Mouse (Mus musculus) layer of hippocampus, postnatal 14 days (tissue): Measurements from ENCODE around the gene Ifna4. TPM values are rescaled to one million over a fixed set of nuclear protein-coding genes. Genes with fewer than 3 reads are reported as not detected.
A peak's percentile ranks its signal among the peaks of the same experiment; 100 is the strongest.
"Not testable (repeated sequence)": the region's sequence is repeated elsewhere in the genome, so short reads cannot be mapped to it uniquely, and the experiment has no call there.

ENCODE experiments used
- DNase-seq, 2 experiments: peaks; one replicate each; pipeline ENCODE4 v3.0.0; 2021 to 2022; ENCODE audit warnings: low spot score in 2 of 2, mixed read lengths in 1 of 2
- long read RNA-seq, 2 experiments: library from polyadenylated mRNA; stranded (forward); transcript quantifications; one replicate each; pipeline ENCODE4 v2.0.0; 2021
- total RNA-seq, 2 experiments: library from RNA; stranded (reverse); gene quantifications; 2 replicates each; pipeline ENCODE4 v1.2.3; 2021

Ifna4 gene
- total RNA-seq, result not detected
- long read RNA-seq, experiment 1, result 0 reads
- long read RNA-seq, experiment 2, result 0 reads

- DNase-seq, result no peak
Measured at GRCm38 (mm10) chr4:88841438-88841911, at the start of gene Ifna4. Gene Ifna4, plus strand, starts transcription at chr4:88841861.

DNA sequence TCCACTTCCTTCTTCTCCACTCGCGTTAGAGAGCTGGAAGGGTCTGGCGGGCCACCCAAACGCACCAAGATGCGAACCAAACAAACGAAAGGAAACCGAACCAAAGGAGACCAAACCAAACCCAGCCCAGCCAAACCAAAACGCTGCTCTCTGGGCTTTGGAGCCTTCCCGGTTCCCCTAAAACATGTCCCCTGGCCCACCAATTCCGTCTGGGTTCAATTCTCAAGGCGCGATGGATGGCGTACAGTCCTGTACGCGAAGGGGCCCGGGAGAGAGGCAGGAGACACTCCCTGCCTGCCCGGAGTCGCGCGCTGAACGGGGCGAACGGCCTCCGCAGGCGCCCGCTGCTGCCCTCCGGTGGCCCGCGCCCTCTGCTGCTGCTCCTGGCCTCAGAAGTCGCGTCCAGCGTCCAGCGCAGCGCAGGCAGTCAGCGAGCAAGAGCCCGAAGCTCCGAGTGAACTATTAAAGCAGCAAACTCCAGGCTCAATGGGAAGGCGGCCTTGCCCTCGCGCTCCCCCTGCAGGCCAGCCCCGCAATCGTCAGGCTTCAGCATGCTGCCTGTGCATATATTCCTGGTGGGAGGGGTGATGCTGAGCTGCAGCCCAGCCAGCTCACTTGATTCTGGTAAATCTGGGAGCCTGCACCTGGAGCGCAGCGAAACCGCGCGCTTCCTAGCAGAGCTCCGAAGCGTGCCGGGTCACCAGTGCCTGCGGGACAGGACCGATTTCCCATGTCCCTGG is 47.6 kb upstream of the Ifna4 start, which contains the start of gene Gm13275:
TSS of gene Gm13275 (plus strand) at position 552 of the 740 bp plus-strand sequence.
- DNase-seq, result peak; percentile 61 to 70

DNA sequence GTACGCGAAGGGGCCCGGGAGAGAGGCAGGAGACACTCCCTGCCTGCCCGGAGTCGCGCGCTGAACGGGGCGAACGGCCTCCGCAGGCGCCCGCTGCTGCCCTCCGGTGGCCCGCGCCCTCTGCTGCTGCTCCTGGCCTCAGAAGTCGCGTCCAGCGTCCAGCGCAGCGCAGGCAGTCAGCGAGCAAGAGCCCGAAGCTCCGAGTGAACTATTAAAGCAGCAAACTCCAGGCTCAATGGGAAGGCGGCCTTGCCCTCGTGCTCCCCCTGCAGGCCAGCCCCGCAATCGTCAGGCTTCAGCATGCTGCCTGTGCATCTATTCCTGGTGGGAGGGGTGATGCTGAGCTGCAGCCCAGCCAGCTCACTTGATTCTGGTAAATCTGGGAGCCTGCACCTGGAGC is 44.6 kb upstream of the Ifna4 start, which contains the start of gene Gm13279:
TSS of gene Gm13279 (plus strand) at position 301 of the 400 bp plus-strand sequence.
- DNase-seq, result not testable (repeated sequence)

- DNase-seq, result not testable (repeated sequence)
Measured at GRCm38 (mm10) chr4:88799365-88799764, 42.3 kb upstream of the Ifna4 start, which contains the start of gene Gm13285. Gene Gm13285, plus strand, starts transcription at chr4:88799665.

DNA sequence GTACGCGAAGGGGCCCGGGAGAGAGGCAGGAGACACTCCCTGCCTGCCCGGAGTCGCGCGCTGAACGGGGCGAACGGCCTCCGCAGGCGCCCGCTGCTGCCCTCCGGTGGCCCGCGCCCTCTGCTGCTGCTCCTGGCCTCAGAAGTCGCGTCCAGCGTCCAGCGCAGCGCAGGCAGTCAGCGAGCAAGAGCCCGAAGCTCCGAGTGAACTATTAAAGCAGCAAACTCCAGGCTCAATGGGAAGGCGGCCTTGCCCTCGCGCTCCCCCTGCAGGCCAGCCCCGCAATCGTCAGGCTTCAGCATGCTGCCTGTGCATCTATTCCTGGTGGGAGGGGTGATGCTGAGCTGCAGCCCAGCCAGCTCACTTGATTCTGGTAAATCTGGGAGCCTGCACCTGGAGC is 38.7 kb upstream of the Ifna4 start, which contains the start of gene Gm13287:
TSS of gene Gm13287 (plus strand) at position 301 of the 400 bp plus-strand sequence.
- DNase-seq, result not testable (repeated sequence)

DNA sequence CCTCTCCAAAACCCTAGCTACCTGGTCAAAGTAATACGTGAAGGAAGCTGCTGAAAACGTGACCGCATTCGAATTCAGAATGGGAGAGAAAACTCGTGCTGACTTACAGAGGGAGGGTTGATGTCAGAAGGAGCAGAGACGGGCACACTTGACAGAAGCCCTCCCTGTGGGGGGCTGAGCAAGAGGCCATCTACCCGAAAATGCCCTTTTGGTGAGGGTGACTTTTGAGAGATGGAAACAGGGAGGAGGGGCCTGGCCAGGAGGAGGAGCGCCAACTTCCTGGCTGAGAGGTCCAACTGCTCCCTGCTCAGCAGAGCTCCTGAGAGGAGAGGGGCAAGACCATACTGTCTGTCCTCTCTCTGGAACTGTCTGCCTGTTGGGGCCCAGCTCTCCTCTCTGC is 36.4 kb upstream of the Ifna4 start, which contains the start of gene Gm13288:
TSS of gene Gm13288 (plus strand) at position 301 of the 400 bp plus-strand sequence.
- not testable (repeated sequence) for DNase-seq

GRCm38 (mm10) chr4:88805761-88806160 is 35.9 kb upstream of the Ifna4 start:
- DNase-seq, result peak in 1 of 2 experiments; percentile 10

DNA sequence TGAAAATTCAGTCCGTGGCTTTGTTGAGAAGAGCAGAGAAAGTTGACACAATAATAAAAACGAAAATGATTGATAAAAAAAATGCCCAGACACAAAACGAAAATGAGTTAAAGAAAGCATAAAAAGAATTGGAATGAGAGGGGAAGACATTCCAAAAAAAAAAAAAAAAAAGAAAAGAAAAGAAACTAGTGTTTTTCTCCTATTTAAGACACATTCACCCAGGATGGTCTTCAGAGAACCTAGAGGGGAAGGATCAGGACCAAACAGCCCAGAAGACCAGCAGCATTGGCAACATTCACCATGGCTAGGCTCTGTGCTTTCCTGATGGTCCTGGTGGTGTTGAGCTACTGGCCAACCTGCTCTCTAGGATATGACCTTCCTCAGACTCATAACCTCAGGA is 25.7 kb upstream of the Ifna4 start, which contains the start of gene Ifna7:
TSS of gene Ifna7 (plus strand) at position 301 of the 400 bp plus-strand sequence.
- no peak for DNase-seq

GRCm38 (mm10) chr4:88819659-88820058 is 22.0 kb upstream of the Ifna4 start, which contains the start of gene Ifna11:
Gene Ifna11, plus strand, starts transcription at chr4:88819959.
- DNase-seq, result no peak

DNA sequence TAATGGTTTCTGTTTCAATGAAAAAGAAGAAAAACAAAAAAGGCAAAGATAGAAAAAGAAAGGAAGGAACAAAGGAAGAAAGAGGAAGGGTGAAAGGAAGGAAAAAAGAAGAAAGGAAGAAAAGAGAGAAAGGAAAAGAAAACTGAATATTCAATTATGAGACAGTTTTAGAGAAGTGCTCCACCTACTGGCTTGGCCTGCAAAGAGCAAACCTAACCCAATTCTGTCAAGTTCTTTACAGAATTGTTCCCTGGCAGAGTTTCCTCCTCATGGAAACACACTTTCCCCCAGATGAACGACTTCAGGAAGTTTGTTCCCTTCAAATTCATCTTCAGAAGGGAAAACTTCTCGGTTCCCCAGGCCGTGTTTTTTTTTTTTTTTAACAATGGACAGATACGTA is 18.7 kb upstream of the Ifna4 start:
- no peak for DNase-seq

DNA sequence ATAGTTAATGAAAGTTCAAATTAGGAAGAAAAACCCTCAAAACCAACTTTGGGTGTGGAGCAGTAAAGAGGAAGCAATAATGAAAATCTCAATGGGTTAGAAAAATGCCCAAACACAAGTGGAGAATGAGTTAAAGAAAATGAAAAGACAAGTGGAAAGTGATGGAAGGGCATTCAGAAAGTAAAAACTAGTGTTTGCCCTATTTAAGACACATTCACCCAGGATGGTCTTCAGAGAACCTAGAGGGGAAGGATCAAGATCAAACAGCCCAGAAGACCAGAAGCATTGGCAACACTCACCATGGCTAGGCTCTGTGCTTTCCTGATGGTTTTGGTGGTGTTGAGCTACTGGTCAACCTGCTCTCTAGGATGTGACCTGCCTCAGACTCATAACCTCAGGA is 14.5 kb upstream of the Ifna4 start, which contains the start of gene Ifna6:
TSS of gene Ifna6 (plus strand) at position 301 of the 400 bp plus-strand sequence.
- DNase-seq, result not testable (repeated sequence)

DNA sequence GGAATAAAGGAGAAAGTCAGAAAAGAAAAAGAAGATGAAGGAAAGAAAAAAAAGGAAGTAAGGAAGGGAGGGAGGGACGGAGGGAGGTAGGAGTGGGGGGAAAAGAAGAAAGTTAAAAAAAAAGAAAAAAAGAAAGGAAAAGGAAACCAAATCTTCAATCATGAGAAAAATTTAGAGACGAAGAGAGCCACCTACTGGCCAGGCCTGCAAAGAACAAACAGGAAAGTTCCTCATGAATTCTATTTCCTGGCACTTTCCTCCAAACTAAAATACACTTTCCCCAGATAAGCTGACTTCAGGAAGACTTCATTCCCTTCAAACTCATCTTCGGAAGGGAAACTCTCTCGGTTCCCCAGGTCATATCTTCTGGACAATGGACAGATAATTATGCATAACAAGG is 11.1 kb upstream of the Ifna4 start:
- peak; percentile 13 to 31 for DNase-seq

DNA sequence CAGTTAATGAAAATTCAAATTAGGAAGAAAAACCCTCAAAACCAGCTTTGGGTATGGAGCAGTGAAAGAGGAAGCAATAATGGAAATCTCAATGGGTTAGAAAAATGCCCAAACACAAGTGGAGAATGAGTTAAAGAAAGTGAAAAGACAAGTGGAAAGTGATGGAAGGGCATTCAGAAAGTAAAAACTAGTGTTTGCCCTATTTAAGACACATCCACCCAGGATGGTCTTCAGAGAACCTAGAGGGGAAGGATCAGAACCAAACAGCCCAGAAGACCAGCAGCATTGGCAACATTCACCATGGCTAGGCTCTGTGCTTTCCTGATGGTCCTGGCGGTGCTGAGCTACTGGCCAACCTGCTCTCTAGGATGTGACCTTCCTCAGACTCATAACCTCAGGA is 6.4 kb upstream of the Ifna4 start, which contains the start of gene Ifna5:
TSS of gene Ifna5 (plus strand) at position 301 of the 400 bp plus-strand sequence.
- not testable (repeated sequence) for DNase-seq

- DNase-seq, result no peak
Measured at GRCm38 (mm10) chr4:88838828-88839227, 2.8 kb upstream of the Ifna4 start.

- DNase-seq, result no peak
Measured at GRCm38 (mm10) chr4:88840058-88840457, 1.6 kb upstream of the Ifna4 start.

- DNase-seq, result no peak
Measured at GRCm38 (mm10) chr4:88845334-88845733, 3.7 kb downstream of the Ifna4 start.

DNA sequence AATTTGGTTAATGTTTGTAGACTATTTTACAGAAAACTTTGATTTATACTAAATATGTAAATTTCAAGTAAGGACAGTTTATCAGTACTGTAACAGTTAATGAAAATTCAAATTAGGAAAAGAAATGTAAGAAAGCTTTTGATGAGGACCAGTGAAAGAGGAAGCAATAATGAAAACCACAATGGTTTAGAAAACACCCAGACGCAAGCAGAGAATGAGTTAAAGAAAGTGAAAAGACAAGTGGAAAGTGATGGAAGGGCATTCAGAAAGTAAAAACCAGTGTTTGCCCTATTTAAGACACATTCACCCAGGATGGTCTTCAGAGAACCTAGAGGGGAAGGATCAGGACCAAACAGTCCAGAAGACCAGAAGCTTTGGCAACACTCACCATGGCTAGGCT is 8.0 kb downstream of the Ifna4 start, which contains the start of gene Ifna1:
TSS of gene Ifna1 (plus strand) at position 390 of the 400 bp plus-strand sequence.
- no peak for DNase-seq

- no peak for DNase-seq
Measured at GRCm38 (mm10) chr4:88851026-88851763, 9.5 kb downstream of the Ifna4 start.

GRCm38 (mm10) chr4:88859214-88859613 is 17.6 kb downstream of the Ifna4 start:
- DNase-seq, result no peak

DNA sequence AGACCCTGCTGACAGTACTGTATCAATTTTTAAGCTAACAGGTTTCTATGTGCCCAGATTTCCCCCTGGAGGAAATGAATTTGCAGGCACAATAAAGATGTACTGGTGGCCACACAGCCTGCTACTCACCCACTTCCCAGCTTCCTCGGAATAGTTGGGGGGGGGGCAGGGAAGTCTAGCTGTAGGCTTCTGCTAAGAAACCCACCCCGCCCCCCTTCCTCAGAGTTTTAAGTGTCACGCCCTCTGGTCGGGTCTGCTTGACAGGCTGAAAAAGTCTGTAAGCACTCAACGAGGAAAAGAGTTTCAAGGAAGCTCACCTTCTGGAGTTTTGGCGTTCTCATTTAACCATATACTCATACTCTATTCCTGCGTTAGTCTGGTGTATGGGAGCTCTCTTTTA is 21.6 kb downstream of the Ifna4 start:
- no peak for DNase-seq

DNA sequence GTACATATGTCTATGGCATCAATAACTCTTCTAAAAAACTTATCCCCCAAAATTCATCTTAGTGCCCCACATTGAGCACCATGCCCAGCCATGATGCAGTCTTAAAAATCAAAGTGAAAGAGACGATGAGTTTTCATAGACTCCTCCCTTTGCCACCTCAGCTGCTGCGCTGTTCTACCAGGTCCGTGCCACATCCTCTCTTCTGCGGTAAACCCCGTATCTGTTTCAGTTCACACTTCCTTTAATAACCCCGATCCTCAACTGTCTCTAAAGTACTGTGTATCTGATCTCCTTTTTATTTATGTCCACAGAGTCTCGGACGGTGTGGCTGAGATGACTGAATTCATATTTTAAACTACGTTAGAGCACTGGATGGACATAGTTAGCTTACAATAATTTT is 22.9 kb downstream of the Ifna4 start:
- no peak for DNase-seq
